Mouse (Mus musculus) CH12.LX (cell line): ENCODE data around the gene Arid1a. TPM values are rescaled to one million over a fixed set of nuclear protein-coding genes. Genes with fewer than 3 reads are reported as not detected.

Experiments used
- DNase-seq: peaks from one replicate; pipeline ENCODE4 v3.0.0-alpha.2; 2013; ENCODE audit errors: extremely low read depth
- H3K27ac ChIP-seq: 2 replicates; pipeline ENCODE4 v1.5.1; 2012; ENCODE audit warnings: low read depth, mild to moderate bottlenecking, control low read depth, moderate library complexity; ENCODE audit not compliant: insufficient read depth
- H3K27me3 ChIP-seq: replicated peaks from 2 replicates; pipeline ENCODE3; 2012; ENCODE audit warnings: inconsistent platforms
- H3K36me3 ChIP-seq, 2 experiments: replicated peaks in 1 of 2; 2 replicates each; pipeline versions ENCODE3 to v1.6.1; 2012; ENCODE audit warnings: inconsistent platforms in 1 of 2, low read length in 1 of 2, mild to moderate bottlenecking in 1 of 2, mixed read lengths in 1 of 2, moderate library complexity in 1 of 2; ENCODE audit not compliant: control insufficient read depth in 1 of 2, insufficient read depth in 1 of 2
- H3K4me1 ChIP-seq, 2 experiments: 2 replicates each; pipeline ENCODE4 v1.6.1; 2012; ENCODE audit warnings: inconsistent platforms in 1 of 2, moderate library complexity in 1 of 2; ENCODE audit not compliant: insufficient read depth in 2 of 2, control insufficient read depth in 1 of 2
- H3K4me2 ChIP-seq: 2 replicates; pipeline ENCODE4 v1.6.1; 2012; ENCODE audit warnings: low read depth, mild to moderate bottlenecking, control low read depth; ENCODE audit not compliant: poor library complexity, insufficient read depth, severe bottlenecking
- H3K4me3 ChIP-seq, 3 experiments: fragments of 150-350 bp in 1 of 3; sonication (generic) in 1 of 3; replicated peaks in 1 of 3; 2 replicates each; pipeline versions ENCODE3 to v1.5.1; 2011 to 2012; ENCODE audit warnings: low read depth in 2 of 3, low read length in 2 of 3, mild to moderate bottlenecking in 2 of 3, moderate library complexity in 2 of 3, control low read depth in 1 of 3, improper control_type of control experiment in 1 of 3, inconsistent platforms in 1 of 3, mixed read lengths in 1 of 3; ENCODE audit not compliant: poor library complexity in 1 of 3
- H3K79me2 ChIP-seq: replicated peaks from 2 replicates; pipeline ENCODE4 v1.6.1; 2012; ENCODE audit warnings: mild to moderate bottlenecking, moderate library complexity; ENCODE audit not compliant: control insufficient read depth, poor library complexity, insufficient read depth, severe bottlenecking; ENCODE audit errors: extremely low read depth
- H3K9ac ChIP-seq: 2 replicates; pipeline ENCODE4 v1.6.1; 2012; ENCODE audit warnings: low read depth, mild to moderate bottlenecking, control low read depth, moderate library complexity; ENCODE audit not compliant: insufficient read depth
- H3K9me3 ChIP-seq: replicated peaks from 2 replicates; pipeline ENCODE3; 2012; ENCODE audit warnings: low read length, inconsistent platforms, mixed read lengths
- BHLHE40 ChIP-seq: IDR thresholded peaks from 2 replicates; pipeline ENCODE4 v1.6.1; 2011; ENCODE audit warnings: mild to moderate bottlenecking, low read depth, low read length, improper control_type of control experiment
- CHD1 ChIP-seq: IDR thresholded peaks from 2 replicates; pipeline ENCODE4 v1.6.1; 2012; ENCODE audit warnings: low read depth, low read length, improper control_type of control experiment, inconsistent platforms
- CHD2 ChIP-seq: IDR thresholded peaks from 2 replicates; pipeline ENCODE4 v1.6.1; 2011; ENCODE audit warnings: low read length, improper control_type of control experiment
- CTCF ChIP-seq, 2 experiments: IDR thresholded peaks in 1 of 2; conservative IDR thresholded peaks in 1 of 2; 2 replicates each; pipeline ENCODE4 v1.5.1; 2011 to 2012; ENCODE audit warnings: low read depth in 2 of 2, low read length in 2 of 2, improper control_type of control experiment in 1 of 2, inconsistent platforms in 1 of 2, mild to moderate bottlenecking in 1 of 2, moderate library complexity in 1 of 2
- E2F4 ChIP-seq: IDR thresholded peaks from 2 replicates; pipeline ENCODE4 v1.6.1; 2011; ENCODE audit warnings: low read depth, low read length, improper control_type of control experiment; ENCODE audit not compliant: insufficient replicate concordance
- ELF1 ChIP-seq: IDR thresholded peaks from 2 replicates; pipeline ENCODE4 v1.6.1; 2014; ENCODE audit warnings: low read depth, mild to moderate bottlenecking, inconsistent platforms, low read length, improper control_type of control experiment
- EP300 ChIP-seq: IDR thresholded peaks from 2 replicates; pipeline ENCODE4 v1.6.1; 2011; ENCODE audit warnings: low read length, improper control_type of control experiment
- ETS1 ChIP-seq: conservative IDR thresholded peaks from 2 replicates; pipeline ENCODE4 v1.6.1; 2012; ENCODE audit warnings: low read depth, mild to moderate bottlenecking, inconsistent platforms, low read length, improper control_type of control experiment, moderate library complexity
- GABPA ChIP-seq: IDR thresholded peaks from 2 replicates; pipeline ENCODE4 v1.6.1; 2012; ENCODE audit warnings: low read depth, low read length, improper control_type of control experiment, inconsistent platforms; ENCODE audit not compliant: insufficient replicate concordance
- HCFC1 ChIP-seq: IDR thresholded peaks from 2 replicates; pipeline ENCODE4 v1.6.1; 2012; ENCODE audit warnings: low read depth, mild to moderate bottlenecking, inconsistent platforms, low read length, improper control_type of control experiment
- IRF4 ChIP-seq: IDR thresholded peaks from 2 replicates; pipeline ENCODE4 v1.6.1; 2014; ENCODE audit warnings: low read depth, mild to moderate bottlenecking, inconsistent platforms, low read length, improper control_type of control experiment
- JUN ChIP-seq: IDR thresholded peaks from 2 replicates; pipeline ENCODE4 v1.6.1; 2011; ENCODE audit warnings: low read depth, mild to moderate bottlenecking, low read length, improper control_type of control experiment, moderate library complexity; ENCODE audit not compliant: insufficient read depth
- JUND ChIP-seq: conservative IDR thresholded peaks from 2 replicates; pipeline ENCODE4 v1.6.1; 2011; ENCODE audit warnings: low read depth, low read length, improper control_type of control experiment
- KAT2A ChIP-seq: IDR thresholded peaks from 2 replicates; pipeline ENCODE4 v1.6.1; 2012; ENCODE audit warnings: low read length, improper control_type of control experiment, inconsistent platforms; ENCODE audit not compliant: insufficient replicate concordance
- MAFK ChIP-seq: IDR thresholded peaks from 2 replicates; pipeline ENCODE4 v1.6.1; 2011; ENCODE audit warnings: low read length, improper control_type of control experiment; ENCODE audit not compliant: insufficient replicate concordance
- MAX ChIP-seq: IDR thresholded peaks from 2 replicates; pipeline ENCODE4 v1.6.1; 2011; ENCODE audit warnings: low read length, improper control_type of control experiment
- MAZ ChIP-seq: IDR thresholded peaks from 2 replicates; pipeline ENCODE4 v1.6.1; 2012; ENCODE audit warnings: low read depth, mild to moderate bottlenecking, inconsistent platforms, low read length, improper control_type of control experiment, moderate library complexity
- MEF2A ChIP-seq: IDR thresholded peaks from 2 replicates; pipeline ENCODE4 v1.6.1; 2014; ENCODE audit warnings: low read depth, mild to moderate bottlenecking, inconsistent platforms, low read length, improper control_type of control experiment, borderline replicate concordance
- MXI1 ChIP-seq: IDR thresholded peaks from 2 replicates; pipeline ENCODE4 v1.6.1; 2011; ENCODE audit warnings: mild to moderate bottlenecking, low read depth, low read length, improper control_type of control experiment
- MYC ChIP-seq: IDR thresholded peaks from 2 replicates; pipeline ENCODE4 v1.6.1; 2011; ENCODE audit warnings: low read depth, mild to moderate bottlenecking, improper control_type of control experiment, low read length
- NELFE ChIP-seq: IDR thresholded peaks from 2 replicates; pipeline ENCODE4 v1.6.1; 2011; ENCODE audit warnings: low read depth, low read length, improper control_type of control experiment
- NRF1 ChIP-seq: IDR thresholded peaks from 2 replicates; pipeline ENCODE4 v1.6.1; 2014; ENCODE audit warnings: low read depth, mild to moderate bottlenecking, inconsistent platforms, low read length, improper control_type of control experiment, moderate library complexity
- PAX5 ChIP-seq: IDR thresholded peaks from 2 replicates; pipeline ENCODE4 v1.6.1; 2012; ENCODE audit warnings: low read length, inconsistent platforms, mixed read lengths
- POLR2A ChIP-seq: IDR thresholded peaks from 2 replicates; pipeline ENCODE4 v1.6.1; 2011; ENCODE audit warnings: low read depth, mild to moderate bottlenecking, improper control_type of control experiment, low read length
- POLR2AphosphoS2 ChIP-seq: IDR thresholded peaks from 2 replicates; pipeline ENCODE4 v1.6.1; 2011; ENCODE audit warnings: low read depth, low read length, improper control_type of control experiment
- RAD21 ChIP-seq: IDR thresholded peaks from 2 replicates; pipeline ENCODE4 v1.6.1; 2011; ENCODE audit warnings: low read depth, mild to moderate bottlenecking, low read length, improper control_type of control experiment, moderate library complexity
- RCOR1 ChIP-seq: conservative IDR thresholded peaks from 2 replicates; pipeline ENCODE4 v1.6.1; 2012; ENCODE audit warnings: low read depth, mild to moderate bottlenecking, inconsistent platforms, low read length, improper control_type of control experiment
- SIN3A ChIP-seq: IDR thresholded peaks from 2 replicates; pipeline ENCODE4 v1.6.1; 2012; ENCODE audit warnings: low read length, improper control_type of control experiment, inconsistent platforms
- SMC3 ChIP-seq: IDR thresholded peaks from 2 replicates; pipeline ENCODE4 v1.6.1; 2011; ENCODE audit warnings: low read depth, low read length, improper control_type of control experiment
- TBP ChIP-seq: conservative IDR thresholded peaks from 2 replicates; pipeline ENCODE4 v1.6.1; 2011; ENCODE audit warnings: low read depth, low read length, improper control_type of control experiment
- TCF12 ChIP-seq: IDR thresholded peaks from 2 replicates; pipeline ENCODE4 v1.6.1; 2014; ENCODE audit warnings: low read depth, mild to moderate bottlenecking, inconsistent platforms, low read length, improper control_type of control experiment
- UBTF ChIP-seq: IDR thresholded peaks from 2 replicates; pipeline ENCODE4 v1.6.1; 2012; ENCODE audit warnings: low read depth, mild to moderate bottlenecking, inconsistent platforms, low read length, improper control_type of control experiment, moderate library complexity
- USF1 ChIP-seq: IDR thresholded peaks from 2 replicates; pipeline ENCODE4 v1.6.1; 2014; ENCODE audit warnings: low read depth, mild to moderate bottlenecking, inconsistent platforms, low read length, improper control_type of control experiment
- USF2 ChIP-seq: conservative IDR thresholded peaks from 2 replicates; pipeline ENCODE4 v1.6.1; 2011; ENCODE audit warnings: low read depth, low read length, improper control_type of control experiment
- ZC3H11A ChIP-seq: IDR thresholded peaks from 2 replicates; pipeline ENCODE4 v1.6.1; 2012; ENCODE audit warnings: low read depth, mild to moderate bottlenecking, inconsistent platforms, low read length, improper control_type of control experiment
- ZKSCAN1 ChIP-seq: IDR thresholded peaks from 2 replicates; pipeline ENCODE4 v1.6.1; 2012; ENCODE audit warnings: low read depth, inconsistent platforms, low read length, improper control_type of control experiment, borderline replicate concordance
- ZMIZ1 ChIP-seq: IDR thresholded peaks from 2 replicates; pipeline ENCODE4 v1.6.1; 2012; ENCODE audit warnings: low read depth, mild to moderate bottlenecking, inconsistent platforms, low read length, improper control_type of control experiment
- ZNF384 ChIP-seq: IDR thresholded peaks from 2 replicates; pipeline ENCODE4 v1.6.1; 2012; ENCODE audit warnings: low read depth, low read length, improper control_type of control experiment, inconsistent platforms
- dilution Hi-C: fragments of 300-500 bp; cut with MboI; formaldehyde crosslinking; loops from 2 replicates; pipeline ENCODE4 v1.14.3; 2020; ENCODE audit warnings: low sequenced_read_pairs; ENCODE audit not compliant: extremely low pct_unique_long_range_greater_than_20kb, extremely low pct_ligation_motif_present
- in situ Hi-C: fragments of 300-500 bp; cut with MboI; formaldehyde crosslinking; loops from 3 replicates; pipeline ENCODE4 v1.14.3; 2019; ENCODE audit warnings: low sequenced_read_pairs, low pct_ligation_motif_present, low pct_unique_long_range_greater_than_20kb, mixed read lengths
- polyA plus RNA-seq: library from polyadenylated mRNA; unstranded; fragments of >175 nt; gene quantifications from 2 replicates; pipeline ENCODE4 v1.2.1, GENCODE M21; 2012; ENCODE audit warnings: low read depth; ENCODE audit not compliant: insufficient read length
- total RNA-seq, 2 experiments: library from RNA; depleted of rRNA; stranded (reverse); fragments of 300-350 nt in 1 of 2; fragments of >200 nt in 1 of 2; gene quantifications; 2 replicates each; pipeline ENCODE4 v1.2.3; 2012 to 2014

The Arid1a gene
- total RNA-seq (2012; rRNA removed) (17.9 and 19.1 TPM in 2 replicates), total RNA-seq (2014; rRNA removed) (4.7 and 6.4 TPM in 2 replicates), polyA plus RNA-seq (36.3 and 47.1 TPM in 2 replicates)

DNA sequence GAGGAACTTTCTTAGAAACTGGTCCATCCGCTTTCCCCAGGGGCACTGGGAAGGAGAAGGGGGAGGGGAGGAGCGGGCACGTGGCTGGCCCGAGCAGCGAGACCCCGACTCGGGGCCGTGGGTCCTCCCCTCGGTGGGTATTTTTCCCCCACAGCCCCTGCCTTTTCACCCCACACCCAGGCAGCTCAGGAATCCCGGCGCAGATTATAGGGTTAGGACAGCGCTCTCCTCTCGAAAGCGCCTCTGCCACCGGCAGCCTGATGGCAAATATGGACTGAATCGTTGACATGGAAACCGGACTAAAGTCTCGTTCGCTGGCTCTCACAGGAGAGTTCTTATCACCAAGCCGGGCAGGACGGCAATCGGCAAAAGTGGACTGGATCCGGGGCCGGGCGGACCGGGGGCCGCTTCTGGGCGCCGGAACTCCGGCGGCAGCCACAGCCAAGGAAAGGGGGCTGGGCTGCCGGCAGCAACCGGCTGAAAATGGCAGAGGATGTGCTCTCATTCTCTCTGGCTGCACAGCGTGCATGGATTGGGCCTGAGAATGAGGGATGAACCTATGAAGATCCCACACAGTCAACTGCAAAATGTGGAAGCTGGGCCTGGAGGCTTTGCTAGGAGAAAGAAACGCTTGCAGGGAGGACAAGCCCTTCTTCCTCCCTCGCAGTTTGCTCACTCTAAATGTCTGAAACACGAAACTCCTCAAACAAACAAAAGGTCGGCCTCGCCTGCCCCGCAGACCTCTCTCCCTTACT, at the start of gene Arid1a:
TSS of gene Arid1a (minus strand) at position 256 of the 755 bp plus-strand sequence.
- Histone ChIP-seq H3K9ac (peak within 1 kb of the TSS; percentile 87), H3K27me3 (no peaks in the 10 kb centered on the region), H3K79me2 (peaks cover 34% of the 10 kb centered on the region), H3K4me1 (peaks cover 8 to 13% of the 10 kb centered on the region in 2 experiments; a peak in 3 of 4 replicates), H3K9me3 (no peaks in the 10 kb centered on the region), H3K36me3 (no peaks in the 10 kb centered on the region), H3K27ac (peak within 1 kb of the TSS; percentile 97), H3K4me3 (peak within 1 kb of the TSS; percentile 76 to 82 (median 81)), H3K4me2 (peak within 1 kb of the TSS; percentile 96)
- in situ Hi-C loops (loop anchor here (5.0 to 10.0 kb wide), 3 partner anchors 36 to 82 kb away; partner anchors contain the start of gene Pigv), dilution Hi-C loops (no loop called here)
- DNase-seq = peak; percentile 96
- no peak for TF ChIP-seq PAX5
- TF ChIP-seq USF1 = peak; percentile 26
- peak; percentile 58 for TF ChIP-seq NELFE
- peak; percentile 69 for TF ChIP-seq HCFC1
- peak; percentile 81; the same call in 1 of the 2 replicates for TF ChIP-seq TBP
- no peak; the same call in 1 of the 2 replicates for TF ChIP-seq SMC3
- TF ChIP-seq ELF1 = peak; percentile 54; the same call in 1 of the 2 replicates
- 0 out of 2 replicates have a peak, but pooled peaks have one; percentile 10 for TF ChIP-seq ETS1
- TF ChIP-seq RCOR1 = peak; percentile 35; the same call in 1 of the 2 replicates
- peak; percentile 81 for TF ChIP-seq TCF12
- no peak; the same call in 1 of the 2 replicates for TF ChIP-seq ZMIZ1
- no peak for TF ChIP-seq JUND
- no peak for TF ChIP-seq ZC3H11A
- TF ChIP-seq GABPA = no peak
- peak; percentile 92 for TF ChIP-seq MAZ
- no peak for TF ChIP-seq E2F4
- peak; percentile 88 for TF ChIP-seq MAX
- TF ChIP-seq MYC = peak; percentile 92
- TF ChIP-seq NRF1 = no peak; the same call in none of the 2 replicates
- TF ChIP-seq MEF2A = peak; percentile 76
- peak; percentile 73; the same call in 1 of the 2 replicates for TF ChIP-seq CHD2
- peak; percentile 74 for TF ChIP-seq UBTF
- no peak for TF ChIP-seq KAT2A
- TF ChIP-seq CTCF (conservative IDR thresholded peaks at IDR 0.05 in 1 of 2, IDR thresholded peaks at IDR 0.05 in 1 of 2; ENCODE audit: low read depth in 2 of 2, low read length in 2 of 2) = no peak
- TF ChIP-seq POLR2AphosphoS2 = no peak
- no peak for TF ChIP-seq MAFK
- TF ChIP-seq CHD1 = no peak; the same call in 1 of the 2 replicates
- TF ChIP-seq ZKSCAN1 = no peak
- TF ChIP-seq RAD21 = no peak
- no peak for TF ChIP-seq EP300
- peak; percentile 32; the same call in 1 of the 2 replicates for TF ChIP-seq ZNF384
- peak; percentile 59 for TF ChIP-seq IRF4
- peak; percentile 90 for TF ChIP-seq BHLHE40
- TF ChIP-seq JUN = no peak
- TF ChIP-seq POLR2A = peak; percentile 85
- TF ChIP-seq USF2 = no peak; the same call in 1 of the 2 replicates
- peak; percentile 98 for TF ChIP-seq SIN3A
- TF ChIP-seq MXI1 = peak; percentile 91
